Mouse (Mus musculus) MEL (cell line): ENCODE data around the gene Ephx1.

Experiments used
- CTCF ChIP-seq, 3 experiments: IDR thresholded peaks in 2 of 3; conservative IDR thresholded peaks in 1 of 3; 2 replicates each; pipeline ENCODE4 v1.5.1; 2011 to 2012; ENCODE audit warnings: low read length in 3 of 3, low read depth in 2 of 3, mild to moderate bottlenecking in 2 of 3, improper control_type of control experiment in 1 of 3, inconsistent platforms in 1 of 3, mixed read lengths in 1 of 3, moderate library complexity in 1 of 3; ENCODE audit not compliant: control insufficient read depth in 1 of 3, insufficient read depth in 1 of 3, poor library complexity in 1 of 3, severe bottlenecking in 1 of 3
- E2F4 ChIP-seq: IDR thresholded peaks from 2 replicates; pipeline ENCODE4 v1.6.1; 2011; ENCODE audit warnings: low read depth, low read length, improper control_type of control experiment, borderline replicate concordance
- EP300 ChIP-seq, 2 experiments: IDR thresholded peaks; 2 replicates each; pipeline ENCODE4 v1.6.1; 2011; ENCODE audit warnings: improper control_type of control experiment in 2 of 2, low read length in 2 of 2, low read depth in 1 of 2, mild to moderate bottlenecking in 1 of 2
- ETS1 ChIP-seq: IDR thresholded peaks from 2 replicates; pipeline ENCODE4 v1.6.1; 2012; ENCODE audit warnings: low read depth, mild to moderate bottlenecking, inconsistent platforms, low read length, improper control_type of control experiment, moderate library complexity
- GATA1 ChIP-seq: IDR thresholded peaks from 2 replicates; pipeline ENCODE4 v1.6.1; 2011; ENCODE audit warnings: low read depth, low read length, improper control_type of control experiment
- NRF1 ChIP-seq: IDR thresholded peaks from 2 replicates; pipeline ENCODE4 v1.6.1; 2014; ENCODE audit warnings: low read depth, mild to moderate bottlenecking, inconsistent platforms, low read length, improper control_type of control experiment, moderate library complexity; ENCODE audit not compliant: poor library complexity, insufficient read depth, severe bottlenecking
- POLR2A ChIP-seq, 2 experiments: IDR thresholded peaks; 2 replicates each; pipeline ENCODE4 v1.6.1; 2011 to 2012; ENCODE audit warnings: low read length in 2 of 2, mild to moderate bottlenecking in 2 of 2, control low read depth in 1 of 2, improper control_type of control experiment in 1 of 2, low read depth in 1 of 2, moderate library complexity in 1 of 2; ENCODE audit not compliant: control insufficient read depth in 1 of 2, insufficient read depth in 1 of 2, poor library complexity in 1 of 2
- SMC3 ChIP-seq: IDR thresholded peaks from 2 replicates; pipeline ENCODE4 v1.6.1; 2011; ENCODE audit warnings: low read depth, low read length, improper control_type of control experiment
- ZKSCAN1 ChIP-seq: IDR thresholded peaks from 2 replicates; pipeline ENCODE4 v1.6.1; 2012; ENCODE audit warnings: low read depth, mild to moderate bottlenecking, inconsistent platforms, low read length, improper control_type of control experiment, moderate library complexity

DNA sequence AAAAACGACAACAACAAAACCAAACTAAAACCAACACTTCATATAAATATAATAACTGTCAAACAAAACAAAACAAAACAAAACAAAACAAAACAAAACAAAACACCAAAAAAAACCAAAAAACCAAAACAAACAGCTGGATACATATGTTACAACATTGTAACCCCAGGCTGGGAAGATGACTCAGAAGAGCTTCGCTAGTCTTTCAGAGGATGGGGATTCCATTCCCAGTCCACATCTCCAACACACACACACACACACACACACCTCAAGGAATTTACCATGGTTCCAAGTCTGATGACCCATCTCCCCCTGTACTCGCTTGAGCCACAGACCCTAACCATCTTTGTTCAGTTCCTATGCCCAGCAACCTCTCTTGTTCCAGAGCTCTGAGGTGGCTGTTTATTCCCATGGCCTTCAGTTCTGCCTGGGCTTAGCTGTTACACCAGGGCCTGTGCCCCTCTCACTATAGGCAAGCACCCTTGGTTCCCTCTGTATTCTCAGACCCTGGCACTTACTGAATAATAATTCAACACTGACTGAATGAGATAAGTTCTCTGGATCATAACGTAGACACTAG lies 11.6 kb downstream of the Ephx1 start:
- TF ChIP-seq CTCF (IDR thresholded peaks at IDR 0.05 in 2 of 3, conservative IDR thresholded peaks at IDR 0.05 in 1 of 3; ENCODE audit: control insufficient read depth in 1 of 3, insufficient read depth in 1 of 3, low read depth in 2 of 3, low read length in 3 of 3, poor library complexity in 1 of 3, severe bottlenecking in 1 of 3): no peak
- TF ChIP-seq POLR2A (IDR thresholded peaks at IDR 0.05; ENCODE audit: control insufficient read depth in 1 of 2, insufficient read depth in 1 of 2, low read depth in 1 of 2, low read length in 2 of 2, poor library complexity in 1 of 2): no peak
- no peak for TF ChIP-seq EP300 (IDR thresholded peaks at IDR 0.05; ENCODE audit: low read depth in 1 of 2, low read length in 2 of 2)
- no peak for TF ChIP-seq ETS1
- TF ChIP-seq SMC3: no peak
- no peak for TF ChIP-seq ZKSCAN1
- no peak for TF ChIP-seq GATA1
- no peak for TF ChIP-seq E2F4
- TF ChIP-seq NRF1: no peak
